Mouse (Mus musculus) megakaryocyte progenitor cell, adult 5-6 weeks (primary cell): ENCODE data around the gene Vmn1r24. TPM values are rescaled to one million over a fixed set of nuclear protein-coding genes. Genes with fewer than 3 reads are reported as not detected.
"Not testable (repeated sequence)": the region's sequence is repeated elsewhere in the genome, so short reads cannot be mapped to it uniquely, and the experiment has no call there.

Source experiments
- ATAC-seq: replicated peaks from 2 replicates; pipeline ENCODE4 v1.8.0; 2016; ENCODE audit warnings: mild to moderate bottlenecking, moderate TSS enrichment, inconsistent platforms; ENCODE audit not compliant: poor library complexity
- total RNA-seq, 2 experiments: library from RNA; stranded (forward) in 1 of 2; stranded (reverse) in 1 of 2; fragments of 157-497, 149-512 nt in 1 of 2; fragments of 200-1000 nt in 1 of 2; gene quantifications; 2 replicates each; pipeline versions ENCODE4 v1.2.3 to v1.2.4; 2015 to 2017

The Vmn1r24 gene
- total RNA-seq (2015) (not detected in 2 replicates), total RNA-seq (2017) (not detected in 2 replicates)

DNA sequence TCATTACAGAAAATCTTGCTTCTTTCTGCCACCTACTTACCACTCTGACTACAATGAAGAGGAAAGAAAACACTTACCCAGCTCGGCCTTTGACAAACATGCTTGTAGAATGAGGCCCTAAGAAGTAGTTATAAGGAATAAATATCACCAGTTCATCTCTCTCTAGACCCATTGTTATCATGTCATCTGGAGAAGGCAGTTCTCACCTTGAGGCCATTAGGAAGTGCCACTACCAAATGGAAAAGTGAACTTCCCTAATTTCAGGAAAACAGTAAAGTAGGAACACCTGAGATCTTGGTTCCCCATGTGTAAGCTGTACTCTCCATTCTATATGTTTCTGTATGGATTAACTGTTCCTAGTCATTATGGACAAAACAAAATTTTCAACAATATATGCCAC is at the start of gene Vmn1r24:
TSS of gene Vmn1r24 (minus strand) at position 101 of the 400 bp plus-strand sequence.
- not testable (repeated sequence) for ATAC-seq

DNA sequence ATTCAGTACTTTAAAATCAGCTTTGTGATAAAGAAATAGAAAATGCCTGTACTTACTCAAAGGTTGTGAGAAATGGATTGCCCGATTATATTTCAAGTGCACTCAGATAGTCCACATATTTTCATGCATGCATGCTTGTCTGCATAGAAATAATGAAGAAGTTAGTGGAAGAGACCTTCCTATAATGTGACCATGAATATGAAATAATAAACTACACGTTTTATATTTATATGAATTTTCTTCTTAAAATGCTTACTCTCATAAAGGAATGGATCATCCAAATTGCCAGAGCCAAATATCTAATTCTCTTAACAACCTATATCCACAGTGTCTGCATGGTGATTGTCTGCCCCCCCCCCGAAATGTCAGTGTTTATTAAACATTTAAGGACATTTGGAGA is 19.4 kb upstream of the Vmn1r24 start, which contains the start of gene Vmn1r25:
TSS of gene Vmn1r25 (minus strand) at position 101 of the 400 bp plus-strand sequence.
- no peak for ATAC-seq

DNA sequence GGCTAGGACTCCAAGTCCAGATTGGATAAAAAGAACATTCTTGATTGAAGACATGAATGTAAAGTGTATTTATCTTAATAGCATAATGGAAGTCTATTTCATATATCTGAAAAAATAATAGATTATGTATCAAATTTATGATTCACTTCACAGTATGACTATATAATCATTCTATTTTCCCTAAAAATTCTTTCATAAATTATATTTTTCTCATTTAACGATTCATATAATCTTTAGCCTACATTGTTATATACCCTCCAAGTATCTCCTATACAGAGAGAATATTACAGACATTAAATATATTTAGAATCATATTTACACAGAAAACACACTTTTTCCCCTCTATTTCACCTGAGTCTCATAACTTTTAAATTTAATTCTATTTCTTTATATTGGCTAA is 34.6 kb downstream of the Vmn1r24 start, which contains the start of gene Vmn1r23:
TSS of gene Vmn1r23 (minus strand) at position 101 of the 400 bp plus-strand sequence.
- no peak for ATAC-seq

DNA sequence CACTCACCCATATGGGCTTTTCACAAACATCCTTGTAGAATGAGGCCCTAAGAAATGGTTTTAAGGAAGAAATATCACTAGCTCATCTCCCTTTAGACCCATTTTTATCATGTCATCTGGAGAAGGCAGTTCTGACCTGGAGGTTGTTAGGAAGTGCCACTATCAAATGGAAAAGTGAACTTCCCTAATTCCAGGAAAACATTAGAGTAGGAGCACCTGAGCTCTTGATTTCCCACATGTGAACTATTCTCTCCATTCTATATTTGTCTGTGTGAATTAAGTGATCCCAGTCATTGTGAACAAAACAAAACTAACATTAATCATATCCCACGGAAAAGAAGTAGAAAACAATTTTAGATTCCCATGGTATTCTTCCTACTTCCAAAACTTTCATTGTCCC is 53.4 kb downstream of the Vmn1r24 start, which contains the start of gene Vmn1r22:
TSS of gene Vmn1r22 (minus strand) at position 101 of the 400 bp plus-strand sequence.
- ATAC-seq = no peak

Other genes starting within 250 kb of the Vmn1r24 start
- gene Vopp1, start 136.3 kb downstream of the Vmn1r24 start, total RNA-seq (2015) = 10.0 and 12.0 TPM in 2 replicates
- 10.1 and 14.5 TPM in 2 replicates for gene Vopp1, start 136.3 kb downstream of the Vmn1r24 start, total RNA-seq (2017)
- not detected in 2 replicates for gene Vmn1r21, start 111.2 kb downstream of the Vmn1r24 start, total RNA-seq (2015)
- gene Vmn1r21, start 111.2 kb downstream of the Vmn1r24 start, total RNA-seq (2017) = not detected in 2 replicates
- not detected in 2 replicates for gene Vmn1r22, start 53.5 kb downstream of the Vmn1r24 start, total RNA-seq (2015)
- not detected in 2 replicates for gene Vmn1r22, start 53.5 kb downstream of the Vmn1r24 start, total RNA-seq (2017)
- not detected in 2 replicates for gene Vmn1r23, start 34.7 kb downstream of the Vmn1r24 start, total RNA-seq (2015)
- not detected in 2 replicates for gene Vmn1r23, start 34.7 kb downstream of the Vmn1r24 start, total RNA-seq (2017)
- not detected in 2 replicates for gene Vmn1r25, start 19.3 kb upstream of the Vmn1r24 start, total RNA-seq (2015)
- gene Vmn1r25, start 19.3 kb upstream of the Vmn1r24 start, total RNA-seq (2017) = not detected in 2 replicates
- not detected in 2 replicates for gene Vmn1r26, start 53.7 kb upstream of the Vmn1r24 start, total RNA-seq (2015)
- not detected in 2 replicates for gene Vmn1r26, start 53.7 kb upstream of the Vmn1r24 start, total RNA-seq (2017)